Mouse (Mus musculus): ENCODE data around the gene Hoxa5. TPM values are rescaled to one million over a fixed set of nuclear protein-coding genes. Genes with fewer than 3 reads are reported as not detected.

Hoxa5 gene
- polyA plus RNA-seq, 1 experiment from 2014 or later = not detected

DNA sequence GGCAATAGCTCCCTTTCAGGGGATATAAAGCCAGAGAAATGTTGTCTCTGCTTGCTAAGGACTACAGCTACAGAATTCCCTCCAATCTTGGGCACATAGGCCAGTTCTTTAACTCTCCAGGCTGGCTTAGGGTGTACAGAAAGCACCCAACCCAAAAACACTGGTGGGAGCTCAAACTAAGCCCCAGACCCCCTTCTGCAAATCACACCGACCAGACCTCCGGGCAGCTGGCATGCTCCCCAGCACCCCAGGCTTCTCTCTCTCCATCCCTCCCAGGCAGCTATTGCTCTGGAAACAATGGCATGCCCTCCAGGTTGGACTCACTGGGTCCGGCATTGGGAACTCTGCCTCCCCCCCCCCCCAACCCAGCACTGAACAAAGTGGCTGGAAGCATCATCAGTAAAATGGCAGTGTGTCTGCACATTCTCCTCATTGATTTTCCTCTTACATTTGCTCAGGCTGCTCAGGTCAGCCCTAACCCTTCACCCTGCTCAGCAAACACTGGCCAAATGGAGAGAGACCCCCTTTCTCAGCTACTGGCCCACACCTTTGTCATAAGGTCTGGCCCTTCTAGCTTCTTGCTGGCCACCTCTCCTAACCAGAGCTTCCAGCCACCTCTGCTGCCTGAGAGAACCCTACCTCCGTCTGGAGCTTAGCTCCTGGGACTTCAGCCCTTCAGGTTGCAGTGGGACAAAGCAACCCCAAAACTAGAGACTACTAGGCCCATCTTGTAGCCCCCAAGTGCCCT is 25.3 kb downstream of the Hoxa5 start:
- Histone ChIP-seq H3K4me1 (peaks cover 8% of the 10 kb centered on the region), H3K36me3 (replicated peaks) (no peaks in the 10 kb centered on the region), H3K9me3 (no peaks in the 10 kb centered on the region), H3K27me3 (ENCODE audit: poor library complexity, severe bottlenecking) (peaks cover 100% of the 10 kb centered on the region), H3K27ac (no peak overlapping the region), H3K4me3 (no peak overlapping the region)
- 0% methylated on average over 4 of the region's 4 CpGs for WGBS
- no peak for DNase-seq (ENCODE audit: extremely low spot score, low spot score)

DNA sequence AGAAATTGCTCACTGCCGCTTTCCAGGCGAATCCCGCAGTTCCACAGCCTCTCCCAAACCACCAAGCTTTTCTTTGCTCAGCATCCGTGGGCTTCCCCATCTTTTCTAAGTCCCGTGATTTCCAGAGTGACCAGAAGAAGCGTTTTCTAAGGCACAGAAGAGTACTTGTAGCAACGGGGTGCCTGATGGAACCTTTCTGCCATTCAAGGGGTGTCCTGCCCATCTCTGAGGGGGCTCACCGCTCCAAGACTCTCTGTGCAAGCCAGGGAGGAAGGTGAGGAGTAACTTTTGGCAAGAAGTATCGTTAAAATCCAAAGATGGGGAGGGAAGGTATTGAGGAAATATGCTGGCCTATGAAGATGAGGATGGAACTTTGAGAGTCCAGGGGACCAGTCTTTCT is 26.6 kb downstream of the Hoxa5 start:
- Histone ChIP-seq H3K9me3 (no peaks in the 10 kb centered on the region), H3K4me3 (no peak overlapping the region), H3K27ac (no peak overlapping the region), H3K4me1 (peaks cover 10% of the 10 kb centered on the region), H3K27me3 (ENCODE audit: poor library complexity, severe bottlenecking) (peaks cover 100% of the 10 kb centered on the region), H3K36me3 (replicated peaks) (no peaks in the 10 kb centered on the region)
- DNase-seq (ENCODE audit: extremely low spot score, low spot score) = no peak
- WGBS = under 1% methylated on average over 9 of the region's 9 CpGs

DNA sequence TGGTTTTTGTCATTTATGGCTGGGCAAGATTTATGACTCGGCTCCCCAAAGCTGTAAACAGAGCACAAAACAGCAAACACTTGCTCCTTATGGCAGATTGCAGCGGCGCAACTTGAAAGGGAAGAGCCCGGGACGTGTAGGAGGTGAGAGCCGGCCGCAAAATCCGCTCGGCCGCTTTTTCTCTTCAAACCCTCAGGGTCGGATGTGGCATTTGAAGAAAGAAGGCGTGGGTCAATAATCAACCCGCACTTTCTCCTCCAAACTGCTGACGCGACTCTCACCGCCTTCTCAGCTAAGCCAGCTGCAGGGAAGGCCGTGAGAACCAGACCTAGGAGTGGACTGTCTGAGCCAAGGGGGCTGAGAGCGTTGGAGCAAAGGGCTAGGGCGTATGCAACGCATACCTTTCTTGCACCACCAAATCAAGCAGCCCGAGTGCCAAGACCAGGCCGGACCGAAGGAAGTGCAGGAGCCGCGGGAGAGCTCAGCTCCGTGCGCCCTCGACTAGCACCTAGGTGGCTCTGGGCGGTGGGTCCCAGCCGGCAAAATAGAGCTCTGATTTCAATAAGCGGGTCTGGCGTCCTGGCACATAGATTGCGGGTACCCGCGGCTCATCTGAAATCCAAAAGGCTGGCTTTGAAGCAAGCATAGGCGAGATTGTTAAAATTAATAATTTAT is 27.2 kb downstream of the Hoxa5 start, which contains the start of gene 5730596B20Rik:
TSS of gene 5730596B20Rik (plus strand) at position 438 of the 675 bp plus-strand sequence.
- Histone ChIP-seq H3K4me1 (peaks cover 16% of the 10 kb centered on the region), H3K4me3 (no peak within 1 kb of the TSS), H3K9me3 (no peaks in the 10 kb centered on the region), H3K27me3 (ENCODE audit: poor library complexity, severe bottlenecking) (peaks cover 100% of the 10 kb centered on the region), H3K36me3 (replicated peaks) (no peaks in the 10 kb centered on the region), H3K27ac (no peak within 1 kb of the TSS)
- WGBS = under 1% methylated on average over 36 of the region's 36 CpGs
- peak; percentile 54 for DNase-seq (ENCODE audit: extremely low spot score, low spot score)

DNA sequence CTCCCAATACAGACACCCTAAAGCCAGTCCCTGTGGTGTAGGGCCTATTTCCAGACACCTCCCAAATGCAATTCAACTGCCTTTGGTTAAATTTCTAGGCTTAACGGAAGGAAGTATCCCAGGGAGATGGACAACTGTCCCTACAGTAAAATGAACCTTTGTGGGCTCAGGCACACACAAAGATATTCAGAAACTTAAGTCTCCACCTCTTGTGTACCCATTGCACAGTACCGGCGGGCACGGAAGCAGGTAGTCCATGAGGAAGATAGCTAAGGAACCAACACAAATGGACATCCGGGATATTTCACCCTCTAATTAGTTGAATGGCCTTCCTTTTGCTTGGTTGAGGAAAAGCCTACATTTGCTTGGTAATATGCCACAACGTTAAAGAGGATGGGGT is 28.0 kb downstream of the Hoxa5 start:
- no peak for DNase-seq (ENCODE audit: extremely low spot score, low spot score)
- H3K36me3 ChIP-seq (replicated peaks) = no peaks in the 10 kb centered on the region
- no peak overlapping the region for H3K27ac ChIP-seq
- WGBS = under 1% methylated on average over 6 of the region's 6 CpGs
- H3K4me1 ChIP-seq = peaks cover 20% of the 10 kb centered on the region
- peaks cover 100% of the 10 kb centered on the region for H3K27me3 ChIP-seq (ENCODE audit: poor library complexity, severe bottlenecking)
- H3K9me3 ChIP-seq = no peaks in the 10 kb centered on the region
- no peak overlapping the region for H3K4me3 ChIP-seq

DNA sequence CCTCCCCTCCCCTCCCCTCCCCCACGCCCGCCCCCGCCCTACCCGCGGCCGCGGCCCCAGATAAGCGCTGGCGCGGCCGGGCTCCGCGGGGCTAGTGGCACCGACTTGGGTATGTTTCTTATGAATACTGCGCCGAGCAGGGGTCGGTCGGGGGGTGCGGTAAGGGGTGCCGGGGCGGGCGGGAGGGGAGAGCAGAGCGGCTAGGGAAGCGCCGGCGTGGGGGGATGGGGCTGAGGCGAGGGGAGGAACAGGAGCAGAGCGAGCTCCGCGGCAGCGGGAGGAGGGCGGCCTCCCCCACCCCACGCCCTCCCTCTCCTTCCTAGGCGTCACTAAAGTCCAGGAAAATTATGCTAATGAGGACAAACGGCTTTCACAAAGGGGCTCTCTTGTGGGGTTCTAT is 28.5 kb downstream of the Hoxa5 start:
- Histone ChIP-seq H3K36me3 (replicated peaks) (no peaks in the 10 kb centered on the region), H3K4me3 (no peak overlapping the region), H3K4me1 (peaks cover 20% of the 10 kb centered on the region), H3K27ac (no peak overlapping the region), H3K27me3 (ENCODE audit: poor library complexity, severe bottlenecking) (peaks cover 100% of the 10 kb centered on the region), H3K9me3 (no peaks in the 10 kb centered on the region)
- WGBS = 0% methylated on average over 16 of the region's 35 CpGs
- no peak for DNase-seq (ENCODE audit: extremely low spot score, low spot score)

DNA sequence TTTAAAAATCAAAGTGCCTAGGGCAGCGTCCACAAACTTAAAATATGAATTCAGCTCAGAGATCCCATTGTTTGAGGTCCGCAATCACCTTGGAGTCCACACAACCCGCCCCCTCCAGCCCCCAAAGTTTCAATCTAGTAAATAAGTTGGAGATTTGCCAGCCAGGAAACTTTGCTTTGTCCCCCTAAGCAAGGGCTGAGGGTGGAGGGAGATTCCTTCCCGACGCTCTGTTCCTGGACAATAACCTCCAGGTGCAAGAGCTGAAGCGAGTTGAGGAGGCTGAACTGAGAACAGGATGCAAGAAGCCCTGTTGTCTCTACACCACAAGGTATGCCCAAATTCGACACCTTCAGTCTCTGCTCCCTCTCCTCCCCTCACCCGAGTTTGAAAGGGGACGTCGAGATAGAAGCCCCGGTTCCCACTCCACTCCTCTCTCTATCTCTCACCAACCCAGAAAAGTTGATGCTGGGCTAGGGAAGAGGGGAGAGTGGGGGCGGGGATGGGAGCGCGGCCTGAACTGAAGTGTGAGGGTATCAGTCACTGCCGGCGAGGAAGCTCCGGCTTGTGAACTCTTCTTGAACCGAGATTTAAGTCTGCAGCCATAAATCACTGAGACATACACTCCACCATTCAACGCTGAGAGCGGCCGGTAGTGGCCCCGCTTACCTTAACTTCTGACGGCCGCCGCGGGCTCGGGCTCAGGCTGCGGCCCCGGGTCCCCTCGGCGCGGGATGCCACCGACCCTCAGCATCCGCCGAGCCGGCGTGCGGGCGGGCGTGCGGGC is 29.2 kb downstream of the Hoxa5 start:
- H3K4me1 ChIP-seq = peaks cover 26% of the 10 kb centered on the region
- under 1% methylated on average over 41 of the region's 41 CpGs for WGBS
- no peaks in the 10 kb centered on the region for H3K36me3 ChIP-seq (replicated peaks)
- DNase-seq (ENCODE audit: extremely low spot score, low spot score) = no peak
- no peak overlapping the region for H3K27ac ChIP-seq
- H3K9me3 ChIP-seq = no peaks in the 10 kb centered on the region
- H3K27me3 ChIP-seq (ENCODE audit: poor library complexity, severe bottlenecking) = peaks cover 100% of the 10 kb centered on the region
- H3K4me3 ChIP-seq = no peak overlapping the region

DNA sequence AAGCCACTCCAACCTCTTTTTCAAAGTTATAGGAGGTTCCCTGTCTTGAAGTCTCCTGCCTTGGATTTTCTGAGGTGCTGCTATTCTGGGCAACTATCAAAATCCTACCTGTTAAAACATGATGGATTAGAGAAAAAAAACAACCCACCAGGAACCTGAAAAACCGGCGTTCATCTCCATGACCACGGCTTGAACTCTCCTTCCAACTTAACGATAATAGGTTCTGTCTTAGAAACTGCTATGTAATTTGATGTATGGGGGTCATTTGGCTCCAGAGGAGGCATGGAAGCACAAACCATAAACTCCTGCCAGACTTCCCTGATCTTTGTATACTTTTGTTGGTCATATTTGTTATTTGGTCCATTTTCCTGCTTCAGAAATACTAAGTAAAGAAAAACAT is 30.7 kb downstream of the Hoxa5 start:
- no peak overlapping the region for H3K4me3 ChIP-seq
- H3K36me3 ChIP-seq (replicated peaks) = no peaks in the 10 kb centered on the region
- H3K27ac ChIP-seq = no peak overlapping the region

DNA sequence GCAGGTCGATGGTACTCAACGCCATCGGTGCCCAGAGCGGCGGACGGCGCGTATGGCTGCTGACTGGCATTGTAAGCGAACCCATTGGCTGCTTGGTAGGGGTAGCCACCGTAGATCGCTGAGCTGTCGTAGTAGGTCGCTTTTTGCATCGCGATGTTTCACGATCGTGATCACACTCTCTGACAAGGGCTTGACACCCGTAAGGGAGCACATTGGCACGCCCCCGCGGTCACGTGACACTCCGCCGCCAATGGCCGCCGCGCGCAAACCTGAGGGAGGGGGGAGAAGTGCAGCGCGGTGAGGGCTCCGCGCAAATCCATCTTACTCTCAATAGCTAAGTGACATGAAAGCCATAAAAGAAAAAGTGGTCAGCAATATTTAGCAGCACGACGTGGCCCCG is 31.9 kb downstream of the Hoxa5 start:
- WGBS = under 1% methylated on average over 35 of the region's 35 CpGs
- H3K4me3 ChIP-seq = peak overlapping the region; percentile 40
- no peak overlapping the region for H3K27ac ChIP-seq
- H3K27me3 ChIP-seq (ENCODE audit: poor library complexity, severe bottlenecking) = peaks cover 100% of the 10 kb centered on the region
- no peaks in the 10 kb centered on the region for H3K36me3 ChIP-seq (replicated peaks)
- no peaks in the 10 kb centered on the region for H3K9me3 ChIP-seq
- peaks cover 30% of the 10 kb centered on the region for H3K4me1 ChIP-seq
- DNase-seq (ENCODE audit: extremely low spot score, low spot score) = peak; percentile 79

More for the DNA sequence above, 30.7 kb downstream of the Hoxa5 start:
- WGBS = 3% methylated on average over 4 of the region's 4 CpGs
- no peak for DNase-seq (ENCODE audit: extremely low spot score, low spot score)
- H3K4me1 ChIP-seq = peaks cover 30% of the 10 kb centered on the region
- no peaks in the 10 kb centered on the region for H3K9me3 ChIP-seq
- H3K27me3 ChIP-seq (ENCODE audit: poor library complexity, severe bottlenecking) = peaks cover 100% of the 10 kb centered on the region

DNA sequence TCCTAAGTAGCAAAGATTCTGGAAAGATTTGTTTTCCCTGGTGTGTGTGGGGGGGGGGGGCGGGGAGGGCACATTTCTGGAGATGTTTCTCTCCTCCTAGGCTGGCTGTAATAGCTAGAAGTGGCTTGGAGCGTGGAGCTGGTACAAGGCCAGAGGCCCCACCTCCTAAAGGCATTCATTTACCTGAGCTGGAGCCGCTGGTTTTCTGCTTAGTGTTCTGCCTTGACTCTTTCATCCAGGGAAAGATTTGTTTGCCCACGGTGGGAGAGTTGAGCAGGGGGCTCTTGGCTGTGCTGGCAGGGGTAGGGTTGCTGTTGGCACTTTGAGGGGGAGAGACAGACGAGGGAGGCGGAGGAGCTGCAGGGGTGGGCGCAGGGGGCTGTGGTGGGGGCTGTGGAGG is 32.4 kb downstream of the Hoxa5 start:
- H3K4me1 ChIP-seq = peaks cover 30% of the 10 kb centered on the region
- H3K36me3 ChIP-seq (replicated peaks) = no peaks in the 10 kb centered on the region
- no peak overlapping the region; the same call in 1 of the 2 replicates for H3K4me3 ChIP-seq
- H3K27me3 ChIP-seq (ENCODE audit: poor library complexity, severe bottlenecking) = peaks cover 100% of the 10 kb centered on the region
- no peak overlapping the region for H3K27ac ChIP-seq
- WGBS = 4% methylated on average over 7 of the region's 7 CpGs
- DNase-seq (ENCODE audit: extremely low spot score, low spot score) = no peak
- H3K9me3 ChIP-seq = no peaks in the 10 kb centered on the region

DNA sequence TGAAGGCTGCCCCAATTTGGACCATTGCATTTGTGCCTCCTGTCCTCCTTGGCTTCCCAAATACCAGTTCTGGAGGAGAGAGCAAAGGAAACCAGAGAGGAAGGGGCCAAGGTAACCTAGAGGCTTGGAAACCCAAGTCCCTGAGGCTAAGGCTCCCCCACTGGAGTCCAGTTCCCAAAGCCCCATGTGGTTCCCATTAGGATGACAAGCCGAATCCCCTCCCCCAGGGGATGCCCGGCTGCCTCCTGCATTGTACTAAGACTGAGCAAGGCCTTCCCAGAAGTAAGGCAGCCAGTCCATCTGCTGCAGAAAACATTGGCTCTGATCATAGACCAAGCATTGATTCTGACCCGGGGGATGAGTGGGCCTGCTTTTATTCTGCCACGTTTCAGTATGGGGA is 33.1 kb downstream of the Hoxa5 start:
- Histone ChIP-seq H3K4me1 (peaks cover 30% of the 10 kb centered on the region), H3K9me3 (no peaks in the 10 kb centered on the region), H3K27ac (no peak overlapping the region), H3K36me3 (replicated peaks) (no peaks in the 10 kb centered on the region), H3K27me3 (ENCODE audit: poor library complexity, severe bottlenecking) (peaks cover 100% of the 10 kb centered on the region), H3K4me3 (no peak overlapping the region)
- 6% methylated on average over 4 of the region's 4 CpGs for WGBS
- no peak for DNase-seq (ENCODE audit: extremely low spot score, low spot score)

DNA sequence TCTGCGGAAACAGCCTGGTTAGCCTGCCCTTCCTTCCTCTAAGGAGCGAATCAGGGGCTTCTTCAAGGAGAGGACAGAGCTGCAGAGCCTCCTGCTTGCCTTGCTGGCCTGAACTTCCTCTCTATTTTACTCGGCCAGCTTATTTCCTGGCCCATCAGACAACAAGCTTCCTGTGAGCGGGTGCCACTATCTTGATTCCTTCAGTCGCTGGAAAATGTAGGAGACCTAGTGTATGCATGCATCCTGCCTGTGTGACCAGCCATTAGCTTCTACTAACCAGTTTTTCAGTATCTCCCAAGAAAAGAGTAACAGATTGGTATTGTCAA is 33.5 kb downstream of the Hoxa5 start:
- no peak overlapping the region for H3K27ac ChIP-seq
- 0% methylated on average over 5 of the region's 5 CpGs for WGBS

DNA sequence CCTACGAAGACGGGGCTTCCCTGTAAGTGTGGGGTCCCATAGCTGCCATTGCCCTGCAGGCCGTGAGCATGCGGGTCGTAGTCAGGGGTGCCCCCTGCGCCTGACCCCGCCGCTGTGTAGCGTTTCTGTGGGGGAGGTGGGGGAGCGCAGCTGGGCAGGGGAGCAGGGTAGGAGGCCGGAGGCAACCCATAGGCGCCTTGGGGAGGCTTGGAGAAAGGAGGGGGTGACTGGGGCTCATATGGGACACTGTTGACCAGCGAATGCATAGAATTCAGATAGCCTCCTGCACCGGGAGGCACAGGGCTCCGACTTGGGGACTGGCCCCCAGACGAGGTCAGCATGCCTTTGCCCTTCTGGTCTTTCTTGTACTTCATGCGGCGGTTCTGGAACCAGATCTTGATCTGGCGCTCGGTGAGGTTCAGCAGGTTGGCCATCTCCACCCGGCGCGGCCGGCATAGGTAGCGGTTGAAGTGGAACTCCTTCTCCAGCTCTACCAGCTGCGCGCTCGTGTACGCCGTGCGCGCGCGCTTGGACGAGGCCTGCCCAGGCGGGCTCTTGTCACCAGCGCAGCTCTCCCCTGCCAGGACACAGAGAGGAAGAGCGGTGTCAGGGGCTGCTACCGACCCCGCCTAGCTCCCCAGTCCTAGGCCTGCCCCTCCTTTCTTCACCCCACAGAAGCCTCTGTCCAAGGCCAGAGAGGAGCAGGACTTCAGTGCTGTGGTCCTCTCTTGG is 34.1 kb downstream of the Hoxa5 start:
- Histone ChIP-seq H3K9me3 (no peaks in the 10 kb centered on the region), H3K27me3 (ENCODE audit: poor library complexity, severe bottlenecking) (peaks cover 100% of the 10 kb centered on the region), H3K36me3 (replicated peaks) (no peaks in the 10 kb centered on the region), H3K4me3 (no peak overlapping the region), H3K4me1 (peaks cover 23% of the 10 kb centered on the region), H3K27ac (no peak overlapping the region)
- no peak for DNase-seq (ENCODE audit: extremely low spot score, low spot score)
- 1% methylated on average over 40 of the region's 40 CpGs for WGBS

More for the DNA sequence above, 33.5 kb downstream of the Hoxa5 start:
- H3K4me3 ChIP-seq = no peak overlapping the region
- no peaks in the 10 kb centered on the region for H3K36me3 ChIP-seq (replicated peaks)
- DNase-seq (ENCODE audit: extremely low spot score, low spot score) = no peak
- H3K9me3 ChIP-seq = no peaks in the 10 kb centered on the region
- H3K27me3 ChIP-seq (ENCODE audit: poor library complexity, severe bottlenecking) = peaks cover 100% of the 10 kb centered on the region
- H3K4me1 ChIP-seq = peaks cover 28% of the 10 kb centered on the region
